In the genomic region with DNA sequence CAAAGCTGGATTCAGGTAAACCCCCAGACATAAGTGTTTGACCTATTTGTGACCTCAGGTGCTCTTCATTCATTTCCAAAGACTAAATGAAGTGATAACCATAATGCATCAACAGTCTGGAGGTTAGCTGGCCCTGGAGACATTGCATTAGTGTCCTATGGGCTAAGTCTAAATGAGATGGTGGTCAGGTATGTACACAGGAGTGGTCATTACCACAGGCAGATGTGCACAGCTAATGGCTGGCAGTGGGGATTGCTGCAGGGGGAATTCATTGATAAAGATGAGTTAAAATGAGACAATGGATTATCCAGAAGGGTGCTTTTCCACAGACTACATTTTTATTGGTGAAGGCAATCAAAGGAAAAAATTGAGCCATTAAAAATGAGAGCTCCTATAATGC, we compare ENCODE assay signal across 17 mouse cellular contexts.
DNase-seq lines count a peak whose midpoint lies in the region; ATAC-seq lines count a peak whose summit lies in the region.
"Had no signal": no experiment of that assay in that cellular context is flagged by ENCODE, and none has a peak within 500 bp of the region (broad histone marks: within the 10 kb centered on the region; RNA-seq: fewer than 3 reads in every experiment).

No protein-coding gene starts in this region.

- no peak overlapping the region for H3K4me3 ChIP-seq in hindbrain, embryonic 12.5 days
- H3K4me3 ChIP-seq in hindbrain, embryonic 13.5 days = no peak overlapping the region
- no peak overlapping the region for H3K4me3 ChIP-seq in midbrain, embryonic 13.5 days (replicated peaks)
- no peak overlapping the region for H3K4me3 ChIP-seq in midbrain, embryonic 10.5 days
- no peak overlapping the region for H3K4me3 ChIP-seq in neural tube, embryonic 13.5 days
- H3K4me3 ChIP-seq: embryonic facial prominence, embryonic 10.5 days; forebrain, embryonic 10.5 days; heart, embryonic 13.5 days; intestine, embryonic 15.5 days had no signal

- no peak overlapping the region for H3K9ac ChIP-seq in hindbrain, embryonic 12.5 days
- H3K9ac ChIP-seq in hindbrain, embryonic 13.5 days = no peak overlapping the region
- H3K9ac ChIP-seq in midbrain, embryonic 13.5 days (replicated peaks) = no peak overlapping the region
- no peak overlapping the region for H3K9ac ChIP-seq in neural tube, embryonic 13.5 days
- H3K9ac ChIP-seq: heart, embryonic 13.5 days; intestine, embryonic 15.5 days had no signal

- H3K36me3 ChIP-seq in hindbrain, embryonic 12.5 days = no peaks in the 10 kb centered on the region
- H3K36me3 ChIP-seq in hindbrain, embryonic 13.5 days = no peaks in the 10 kb centered on the region
- H3K36me3 ChIP-seq in midbrain, embryonic 13.5 days = no peaks in the 10 kb centered on the region
- no peaks in the 10 kb centered on the region for H3K36me3 ChIP-seq in midbrain, embryonic 10.5 days
- no peaks in the 10 kb centered on the region for H3K36me3 ChIP-seq in neural tube, embryonic 13.5 days
- H3K36me3 ChIP-seq: embryonic facial prominence, embryonic 10.5 days; forebrain, embryonic 10.5 days; heart, embryonic 13.5 days; intestine, embryonic 15.5 days had no signal

- no peaks in the 10 kb centered on the region for H3K4me1 ChIP-seq in hindbrain, embryonic 12.5 days
- no peaks in the 10 kb centered on the region; the same call in 1 of the 2 replicates for H3K4me1 ChIP-seq in hindbrain, embryonic 13.5 days (replicated peaks)
- H3K4me1 ChIP-seq in midbrain, embryonic 13.5 days (replicated peaks) = peaks cover 11% of the 10 kb centered on the region
- H3K4me1 ChIP-seq in midbrain, embryonic 10.5 days = no peaks in the 10 kb centered on the region
- peaks cover 4% of the 10 kb centered on the region for H3K4me1 ChIP-seq in neural tube, embryonic 13.5 days (replicated peaks)
- H3K4me1 ChIP-seq: embryonic facial prominence, embryonic 10.5 days; forebrain, embryonic 10.5 days; heart, embryonic 13.5 days; intestine, embryonic 15.5 days had no signal

- no peak overlapping the region for H3K4me2 ChIP-seq in hindbrain, embryonic 12.5 days (replicated peaks)
- H3K4me2 ChIP-seq in hindbrain, embryonic 13.5 days = no peak overlapping the region
- no peak overlapping the region for H3K4me2 ChIP-seq in midbrain, embryonic 13.5 days (replicated peaks)
- H3K4me2 ChIP-seq in neural tube, embryonic 13.5 days = no peak overlapping the region
- H3K4me2 ChIP-seq: heart, embryonic 13.5 days; intestine, embryonic 15.5 days had no signal

- no peak for DNase-seq in midbrain, embryonic 10.5 days (ENCODE audit: low spot score)
- no peak for DNase-seq in frontal cortex, postnatal 36 days (ENCODE audit: low spot score in 2 of 2)
- DNase-seq: adrenal gland, adult 8-10 months; adrenal gland, postnatal 36 days; cerebellum, adult 2 months; cerebellum, postnatal 10 days; gastrocnemius, postnatal 14 days; heart, postnatal 4 days had no signal

- H3K27ac ChIP-seq in hindbrain, embryonic 12.5 days = no peak overlapping the region
- H3K27ac ChIP-seq in hindbrain, embryonic 13.5 days = no peak overlapping the region
- peak overlapping the region; percentile 68; the same call in 1 of the 2 replicates for H3K27ac ChIP-seq in midbrain, embryonic 13.5 days
- no peak overlapping the region for H3K27ac ChIP-seq in midbrain, embryonic 10.5 days (replicated peaks)
- H3K27ac ChIP-seq in neural tube, embryonic 13.5 days (replicated peaks) = peak overlapping the region; percentile 79
- H3K27ac ChIP-seq: embryonic facial prominence, embryonic 10.5 days; forebrain, embryonic 10.5 days; heart, embryonic 13.5 days; intestine, embryonic 15.5 days had no signal

- H3K27me3 ChIP-seq in hindbrain, embryonic 12.5 days = no peaks in the 10 kb centered on the region
- no peaks in the 10 kb centered on the region for H3K27me3 ChIP-seq in hindbrain, embryonic 13.5 days
- no peaks in the 10 kb centered on the region for H3K27me3 ChIP-seq in midbrain, embryonic 13.5 days
- H3K27me3 ChIP-seq in midbrain, embryonic 10.5 days (ENCODE audit: low read depth, poor library complexity, severe bottlenecking) = no peaks in the 10 kb centered on the region
- no peaks in the 10 kb centered on the region for H3K27me3 ChIP-seq in neural tube, embryonic 13.5 days
- H3K27me3 ChIP-seq: heart, embryonic 13.5 days; intestine, embryonic 15.5 days had no signal

- 0 out of 2 replicates have a peak, but pooled peaks have one; percentile 46 for ATAC-seq in hindbrain, embryonic 12.5 days (ENCODE audit: low FRiP score)
- ATAC-seq in hindbrain, embryonic 13.5 days (ENCODE audit: low FRiP score) = no peak
- peak; percentile 63; the same call in 1 of the 2 replicates for ATAC-seq in midbrain, embryonic 13.5 days
- ATAC-seq in neural tube, embryonic 13.5 days (ENCODE audit: low read depth) = peak; percentile 72; the same call in 1 of the 2 replicates
- no peak for ATAC-seq in granulocyte monocyte progenitor cell, adult 5-6 weeks (replicated peaks; ENCODE audit: poor library complexity, severe bottlenecking)
- ATAC-seq: intestine, embryonic 15.5 days had no signal

- no peaks in the 10 kb centered on the region for H3K9me3 ChIP-seq in hindbrain, embryonic 12.5 days (replicated peaks)
- peaks cover 5% of the 10 kb centered on the region; the same call in 1 of the 2 replicates for H3K9me3 ChIP-seq in hindbrain, embryonic 13.5 days
- H3K9me3 ChIP-seq in midbrain, embryonic 13.5 days = no peaks in the 10 kb centered on the region
- no peaks in the 10 kb centered on the region for H3K9me3 ChIP-seq in midbrain, embryonic 10.5 days (replicated peaks)
- H3K9me3 ChIP-seq in neural tube, embryonic 13.5 days = no peaks in the 10 kb centered on the region; the same call in 1 of the 2 replicates
- H3K9me3 ChIP-seq: embryonic facial prominence, embryonic 10.5 days; forebrain, embryonic 10.5 days; intestine, embryonic 15.5 days had no signal

Comparison
In these comparisons a context has a peak if more than half of its experiments do, and no peak if none do; other contexts are left out.
1. ATAC-seq: peak in hindbrain, embryonic 12.5 days (single experiment), midbrain, embryonic 13.5 days (single experiment) and neural tube, embryonic 13.5 days (single experiment); none in hindbrain, embryonic 13.5 days (single experiment) and granulocyte monocyte progenitor cell, adult 5-6 weeks (single experiment).
2. H3K27ac ChIP-seq: peak in midbrain, embryonic 13.5 days (single experiment) and neural tube, embryonic 13.5 days (single experiment); none in hindbrain, embryonic 12.5 days (single experiment), hindbrain, embryonic 13.5 days (single experiment) and midbrain, embryonic 10.5 days (single experiment).